Mouse (Mus musculus): ENCODE measurements around the gene Cecr2.
"Not testable (repeated sequence)": the region's sequence is repeated elsewhere in the genome, so short reads cannot be mapped to it uniquely, and the experiment has no call there.

Gene Cecr2

GRCm38 (mm10) chr6:120665816-120666760, at the start of gene Cecr2:
Gene Cecr2, plus strand, starts transcription at chr6:120666369.
- peak; percentile 88 to 89 for DNase-seq

GRCm38 (mm10) chr6:120617586-120617985, 48.6 kb upstream of the Cecr2 start:
- peak; percentile 13 to 20 for DNase-seq

GRCm38 (mm10) chr6:120618518-120619402, 47.4 kb upstream of the Cecr2 start:
- no peak for DNase-seq

- no peak for DNase-seq
Measured at GRCm38 (mm10) chr6:120620193-120620592, 46.0 kb upstream of the Cecr2 start.

- DNase-seq: no peak
Measured at GRCm38 (mm10) chr6:120625081-120625480, 41.1 kb upstream of the Cecr2 start.

GRCm38 (mm10) chr6:120627096-120627495, 39.1 kb upstream of the Cecr2 start:
- no peak for DNase-seq

GRCm38 (mm10) chr6:120628963-120629362, 37.2 kb upstream of the Cecr2 start:
- DNase-seq: no peak

- no peak for DNase-seq
Measured at GRCm38 (mm10) chr6:120635391-120636028, 30.7 kb upstream of the Cecr2 start.

GRCm38 (mm10) chr6:120639547-120639946, 26.6 kb upstream of the Cecr2 start:
- DNase-seq: no peak

GRCm38 (mm10) chr6:120641866-120642378, 24.2 kb upstream of the Cecr2 start:
- no peak for DNase-seq

- DNase-seq: no peak
Measured at GRCm38 (mm10) chr6:120643776-120644175, 22.4 kb upstream of the Cecr2 start.

GRCm38 (mm10) chr6:120644346-120645299, 21.5 kb upstream of the Cecr2 start:
- DNase-seq: no peak

GRCm38 (mm10) chr6:120647246-120648028, 18.7 kb upstream of the Cecr2 start:
- DNase-seq: not testable (repeated sequence)

GRCm38 (mm10) chr6:120648205-120648604, 18.0 kb upstream of the Cecr2 start:
- DNase-seq: no peak

- DNase-seq: no peak
Measured at GRCm38 (mm10) chr6:120652666-120653065, 13.5 kb upstream of the Cecr2 start.

- DNase-seq: no peak
Measured at GRCm38 (mm10) chr6:120655702-120656101, 10.5 kb upstream of the Cecr2 start.

GRCm38 (mm10) chr6:120658848-120659247, 7.3 kb upstream of the Cecr2 start:
- DNase-seq: no peak

- peak; percentile 74 to 82 for DNase-seq
Measured at GRCm38 (mm10) chr6:120665415-120665815, 754 bp upstream of the Cecr2 start.

- DNase-seq: peak; percentile 64 to 76
Measured at GRCm38 (mm10) chr6:120666761-120667421, 722 bp downstream of the Cecr2 start.

GRCm38 (mm10) chr6:120667422-120667781, 1.2 kb downstream of the Cecr2 start:
- DNase-seq: no peak
